Mouse (Mus musculus) cerebellum, adult 11 months (tissue): ENCODE results near the gene Syngr1.
"Not testable (repeated sequence)": the region's sequence is repeated elsewhere in the genome, so short reads cannot be mapped to it uniquely, and the experiment has no call there.

Source experiments
- DNase-seq: peaks from one replicate; pipeline ENCODE4 v3.0.0; 2022

The Syngr1 gene

GRCm38 (mm10) chr15:80121721-80122325 lies 30.7 kb downstream of the Syngr1 start:
- DNase-seq, result peak; percentile 95

- not testable (repeated sequence) for DNase-seq
Observed at GRCm38 (mm10) chr15:80122431-80122830, 31.3 kb downstream of the Syngr1 start.

- DNase-seq, result no peak
Observed at GRCm38 (mm10) chr15:80124651-80125050, 33.5 kb downstream of the Syngr1 start.

GRCm38 (mm10) chr15:80127191-80127590 lies 36.1 kb downstream of the Syngr1 start:
- DNase-seq, result no peak

GRCm38 (mm10) chr15:80129982-80130381 lies 38.8 kb downstream of the Syngr1 start:
- DNase-seq, result no peak

- DNase-seq, result no peak
Observed at GRCm38 (mm10) chr15:80130689-80131088, 39.6 kb downstream of the Syngr1 start.

GRCm38 (mm10) chr15:80131421-80131820 lies 40.3 kb downstream of the Syngr1 start:
- peak; percentile 68 for DNase-seq

- DNase-seq, result no peak
Observed at GRCm38 (mm10) chr15:80132452-80132851, 41.3 kb downstream of the Syngr1 start.

GRCm38 (mm10) chr15:80132993-80133586 lies 42.0 kb downstream of the Syngr1 start, which contains the start of gene Tab1:
Gene Tab1, plus strand, starts transcription at chr15:80133127.
- DNase-seq, result peak; percentile 89

GRCm38 (mm10) chr15:80133682-80134449 lies 42.7 kb downstream of the Syngr1 start:
- no peak for DNase-seq

- DNase-seq, result no peak
Observed at GRCm38 (mm10) chr15:80134450-80134847, 43.3 kb downstream of the Syngr1 start.

- DNase-seq, result no peak
Observed at GRCm38 (mm10) chr15:80135499-80135898, 44.4 kb downstream of the Syngr1 start.

GRCm38 (mm10) chr15:80136645-80137044 lies 45.5 kb downstream of the Syngr1 start:
- DNase-seq, result no peak

GRCm38 (mm10) chr15:80137945-80138791 lies 47.0 kb downstream of the Syngr1 start:
- DNase-seq, result no peak

- no peak for DNase-seq
Observed at GRCm38 (mm10) chr15:80140302-80140701, 49.2 kb downstream of the Syngr1 start.

- DNase-seq, result no peak
Observed at GRCm38 (mm10) chr15:80140878-80141277, 49.7 kb downstream of the Syngr1 start.

GRCm38 (mm10) chr15:80142130-80142529 lies 51.0 kb downstream of the Syngr1 start:
- DNase-seq, result no peak

GRCm38 (mm10) chr15:80143760-80144159 lies 52.6 kb downstream of the Syngr1 start:
- no peak for DNase-seq

GRCm38 (mm10) chr15:80145397-80145796 lies 54.3 kb downstream of the Syngr1 start:
- no peak for DNase-seq

- no peak for DNase-seq
Observed at GRCm38 (mm10) chr15:80146153-80146552, 55.0 kb downstream of the Syngr1 start.

- DNase-seq, result no peak
Observed at GRCm38 (mm10) chr15:80147090-80147489, 56.0 kb downstream of the Syngr1 start.

GRCm38 (mm10) chr15:80147511-80147910 lies 56.4 kb downstream of the Syngr1 start:
- DNase-seq, result no peak

- peak; percentile 29 for DNase-seq
Observed at GRCm38 (mm10) chr15:80148565-80148964, 57.4 kb downstream of the Syngr1 start.
